Mouse (Mus musculus) heart, adult 2 months (tissue): Measurements from ENCODE around the gene 4933428G20Rik.

ENCODE experiments used
- CTCF ChIP-seq: fragments of 200-600 bp; IDR thresholded peaks from 2 replicates; pipeline ENCODE4 v1.8.1; 2022; ENCODE audit warnings: antibody characterized with exemption, mild to moderate bottlenecking, moderate library complexity
- POLR2A ChIP-seq: fragments of 200-500 bp; IDR thresholded peaks from 2 replicates; pipeline ENCODE4 v1.6.1; 2011; ENCODE audit warnings: mild to moderate bottlenecking, low read depth, low read length, control low read depth; ENCODE audit not compliant: insufficient read depth

GRCm38 (mm10) chr11:97539622-97540021 is 39.5 kb upstream of the 4933428G20Rik start:
- TF ChIP-seq POLR2A (no peak), CTCF (no peak)
